Mouse (Mus musculus) stomach, embryonic 14.5 days (tissue): ENCODE data around the gene Prelid3b. TPM values are rescaled to one million over a fixed set of nuclear protein-coding genes. Genes with fewer than 3 reads are reported as not detected.
A peak's percentile ranks its signal among the peaks of the same experiment; 100 is the strongest.

Source experiments
- ATAC-seq: fragments of 200-750 bp; cut with Nextera tagmentation; 2 replicates; pipeline ENCODE4 v1.8.0; 2017; ENCODE audit warnings: low read depth, moderate TSS enrichment; ENCODE audit not compliant: insufficient number of reproducible peaks, insufficient read depth, low FRiP score
- H3K27ac ChIP-seq: fragments of 300-500 bp; sonication (generic); 2 replicates; pipeline ENCODE4 v1.5.1; 2014; ENCODE audit warnings: mild to moderate bottlenecking, low read length, moderate library complexity, mixed read lengths
- H3K27me3 ChIP-seq: fragments of 300-500 bp; sonication (generic); 2 replicates; pipeline ENCODE4 v1.6.1; 2014; ENCODE audit warnings: low read length, control low read depth, mixed read lengths; ENCODE audit not compliant: control insufficient read depth, insufficient read depth
- H3K36me3 ChIP-seq: fragments of 300-500 bp; sonication (generic); 2 replicates; pipeline ENCODE4 v1.6.1; 2014; ENCODE audit warnings: mild to moderate bottlenecking, control low read depth, low read length, moderate library complexity, mixed read lengths; ENCODE audit not compliant: control insufficient read depth, insufficient read depth
- H3K4me1 ChIP-seq: fragments of 300-500 bp; sonication (generic); 2 replicates; pipeline ENCODE4 v1.6.1; 2014; ENCODE audit warnings: low read length, control low read depth, mixed read lengths; ENCODE audit not compliant: control insufficient read depth, insufficient read depth
- H3K4me2 ChIP-seq: fragments of 300-500 bp; sonication (generic); replicated peaks from 2 replicates; pipeline ENCODE4 v1.6.1; 2014; ENCODE audit warnings: low read depth, low read length, control low read depth
- H3K4me3 ChIP-seq: fragments of 300-500 bp; sonication (generic); 2 replicates; pipeline ENCODE4 v1.5.1; 2014; ENCODE audit warnings: low read depth, low read length, control low read depth
- H3K9ac ChIP-seq: fragments of 300-500 bp; sonication (generic); replicated peaks from 2 replicates; pipeline ENCODE4 v1.6.1; 2014; ENCODE audit warnings: low read depth, mild to moderate bottlenecking, control low read depth, low read length, moderate library complexity, mixed read lengths
- H3K9me3 ChIP-seq: fragments of 300-500 bp; sonication (generic); 2 replicates; pipeline ENCODE4 v1.6.1; 2016; ENCODE audit warnings: low read depth, low read length, control low read depth; ENCODE audit not compliant: control insufficient read depth
- WGBS: fragments of 180-500 bp; shearing (Covaris S2); extraction: QIAGEN DNeasy Blood & Tissue Kit; methylation state at CpG from one replicate; pipeline ENCODE4 v1.1.7; 2014; 5-methylcytosine and 5-hydroxymethylcytosine counted together
- polyA plus RNA-seq: library from polyadenylated mRNA; unstranded; fragments of >200 nt; fragmentation: Nextera tagmentation; extraction: Ambion mirVana; gene quantifications from 2 replicates; pipeline ENCODE4 v1.2.1, GENCODE M21; 2014

Gene Prelid3b
- polyA plus RNA-seq, 1 experiment from 2014 or later = 99.9 TPM

DNA sequence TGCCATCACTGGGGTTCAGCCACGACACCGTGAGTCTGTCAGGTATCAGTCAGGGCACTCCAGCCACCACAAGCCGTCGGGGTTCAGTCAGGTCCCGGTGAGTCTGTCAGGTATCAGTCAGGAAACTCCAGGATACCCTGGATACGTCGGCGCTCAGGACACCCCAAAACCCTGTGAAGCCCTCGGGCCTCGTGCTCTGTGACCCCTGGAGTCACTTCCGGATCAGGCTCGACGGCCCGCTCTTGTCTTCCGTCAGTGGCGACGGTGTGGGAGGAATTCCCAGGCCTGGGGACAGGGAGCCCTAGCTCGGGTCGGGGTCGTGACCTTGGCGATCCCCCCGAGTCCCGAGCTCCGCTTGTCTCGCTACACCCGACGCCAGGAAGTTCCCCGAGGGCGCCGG, 474 bp downstream of the Prelid3b start:
- Histone ChIP-seq H3K4me3 (peak overlapping the region; percentile 68), H3K4me1 (peaks cover 14% of the 10 kb centered on the region; the same call in 1 of the 2 replicates), H3K9ac (peak overlapping the region; percentile 81), H3K36me3 (peaks cover 12% of the 10 kb centered on the region), H3K27me3 (no peaks in the 10 kb centered on the region), H3K27ac (no peak overlapping the region), H3K4me2 (peak overlapping the region; percentile 73), H3K9me3 (no peaks in the 10 kb centered on the region)
- no peak; the same call in 1 of the 2 replicates for ATAC-seq
- WGBS = 7% methylated on average over 30 of the region's 30 CpGs

DNA sequence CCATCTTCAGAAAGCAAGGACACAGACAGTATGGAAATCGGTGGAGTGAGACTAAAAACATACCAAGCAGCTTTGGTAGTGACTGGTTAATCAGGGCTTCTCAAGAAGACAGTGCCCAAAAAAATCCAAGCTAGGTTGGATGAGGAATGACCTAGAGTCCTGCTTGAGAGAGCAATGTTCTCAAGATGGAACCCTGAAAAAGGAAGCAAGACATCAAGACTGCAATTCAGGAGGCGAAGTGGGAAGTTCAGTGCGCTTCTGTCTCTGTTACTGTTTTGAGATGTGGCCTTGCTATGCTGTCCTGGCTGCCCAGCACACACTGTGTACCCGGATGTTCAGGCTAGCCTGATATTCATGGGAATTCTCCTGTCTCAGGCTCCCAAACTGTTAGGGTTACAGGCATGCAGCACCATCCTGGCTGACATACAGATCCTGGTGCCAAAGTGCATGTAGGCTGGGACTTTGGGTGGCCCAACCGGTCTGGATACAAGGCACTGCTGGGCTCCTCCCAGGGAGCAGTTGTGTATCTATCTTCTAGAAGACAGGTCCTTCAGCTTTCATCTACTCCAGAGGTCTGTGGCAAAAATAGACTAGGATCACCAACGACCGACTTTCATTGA, 2.0 kb downstream of the Prelid3b start:
- no peaks in the 10 kb centered on the region for H3K27me3 ChIP-seq
- no peak overlapping the region for H3K27ac ChIP-seq
- H3K4me1 ChIP-seq = peaks cover 14% of the 10 kb centered on the region; the same call in 1 of the 2 replicates
- WGBS = 88% methylated on average over 7 of the region's 7 CpGs
- peaks cover 16% of the 10 kb centered on the region for H3K36me3 ChIP-seq
- no peaks in the 10 kb centered on the region for H3K9me3 ChIP-seq
- no peak overlapping the region for H3K9ac ChIP-seq
- H3K4me2 ChIP-seq = no peak overlapping the region
- H3K4me3 ChIP-seq = no peak overlapping the region
- ATAC-seq = no peak

DNA sequence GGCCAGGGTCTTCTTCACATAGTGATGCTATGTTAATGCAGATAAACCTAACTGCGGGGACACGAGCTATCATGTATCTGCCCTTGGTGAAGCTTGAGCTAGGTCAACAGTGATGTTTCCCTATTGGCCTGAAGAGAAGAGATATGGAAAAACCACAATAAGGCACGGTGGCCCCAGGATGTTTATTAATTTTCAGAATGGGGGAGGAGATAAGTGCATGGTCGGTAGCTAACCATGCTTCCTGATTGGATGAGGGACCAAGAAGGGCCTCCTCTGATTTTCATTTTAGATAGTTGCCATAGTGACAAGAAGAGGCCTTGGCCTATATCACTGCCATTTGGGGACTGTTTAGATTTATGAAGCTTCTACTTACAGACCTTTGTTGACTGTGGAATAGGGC, 2.5 kb downstream of the Prelid3b start:
- H3K9ac ChIP-seq = no peak overlapping the region
- no peak overlapping the region for H3K4me3 ChIP-seq
- H3K9me3 ChIP-seq = no peaks in the 10 kb centered on the region
- no peak overlapping the region for H3K4me2 ChIP-seq
- H3K27ac ChIP-seq = no peak overlapping the region
- WGBS = 68% methylated on average over 4 of the region's 4 CpGs
- no peak for ATAC-seq
- H3K4me1 ChIP-seq = peaks cover 14% of the 10 kb centered on the region; the same call in 1 of the 2 replicates
- H3K36me3 ChIP-seq = peaks cover 17% of the 10 kb centered on the region
- no peaks in the 10 kb centered on the region for H3K27me3 ChIP-seq

DNA sequence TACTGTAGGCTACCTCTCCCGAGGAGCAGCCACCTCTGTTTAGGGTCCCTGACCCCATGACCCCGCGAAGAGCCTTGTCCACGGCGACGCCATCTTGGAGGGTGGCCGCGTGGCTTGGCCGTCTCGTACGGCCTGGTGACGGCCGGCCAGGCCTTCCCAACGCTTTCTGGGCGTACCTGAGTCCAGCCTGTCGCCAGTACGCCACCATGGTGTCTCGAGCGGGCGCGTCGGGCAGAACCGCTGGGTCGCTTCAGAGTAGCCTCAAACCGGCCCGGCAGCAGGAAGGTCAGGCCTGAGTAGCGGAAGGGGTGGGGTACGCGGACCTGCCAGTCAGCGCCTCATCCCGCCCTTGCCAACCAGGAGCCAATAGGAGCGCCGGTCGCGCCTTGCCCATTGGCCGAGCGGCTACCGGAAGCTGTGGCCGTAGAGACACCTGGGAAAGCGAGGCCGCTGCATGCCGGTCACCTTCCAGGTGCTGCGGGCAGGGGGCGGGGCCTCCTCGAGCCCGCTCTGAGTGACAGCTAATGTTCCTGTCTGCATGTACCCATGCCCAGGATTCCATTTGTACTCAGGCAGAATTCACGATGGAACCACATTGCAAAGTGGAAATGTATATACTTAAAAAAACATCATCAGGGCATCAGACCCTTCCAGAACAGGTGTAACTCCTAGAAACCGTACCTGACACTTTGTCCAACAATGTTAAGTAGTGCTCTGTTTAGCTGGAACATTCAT, 8.9 kb downstream of the Prelid3b start, which contains the start of gene Atp5e:
Gene Atp5e (minus strand): TSS at position 317 of the 735 bp plus-strand sequence.
- Histone ChIP-seq H3K4me1 (no peaks in the 10 kb centered on the region), H3K9ac (peak within 1 kb of the TSS; percentile 47), H3K9me3 (no peaks in the 10 kb centered on the region), H3K27me3 (no peaks in the 10 kb centered on the region), H3K36me3 (peaks cover 37% of the 10 kb centered on the region), H3K27ac (peak within 1 kb of the TSS; percentile 59; the same call in 1 of the 2 replicates), H3K4me3 (peak within 1 kb of the TSS; percentile 55), H3K4me2 (peak within 1 kb of the TSS; percentile 92)
- WGBS = 2% methylated on average over 48 of the region's 48 CpGs
- peak; percentile 99 for ATAC-seq

DNA sequence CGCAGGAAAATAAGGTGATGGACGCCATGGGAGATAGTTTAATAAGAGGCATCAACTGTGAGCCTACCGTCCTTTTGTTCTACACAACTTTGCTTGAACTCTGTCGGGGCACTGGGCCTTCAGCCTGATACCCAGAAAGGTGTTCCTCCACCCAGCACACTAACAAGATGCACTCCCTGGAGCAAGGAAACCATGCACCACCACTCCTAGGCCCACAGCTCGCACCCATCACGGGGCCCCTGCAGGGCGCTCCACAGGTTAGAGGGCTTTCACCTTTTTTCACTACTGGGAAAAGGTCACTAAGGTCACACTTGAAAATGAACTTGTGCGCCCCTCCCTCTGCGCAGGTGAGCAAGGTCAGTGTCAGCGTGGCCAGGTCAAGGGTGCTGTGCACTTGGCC, 9.5 kb downstream of the Prelid3b start:
- no peaks in the 10 kb centered on the region for H3K4me1 ChIP-seq
- peak overlapping the region; percentile 59; the same call in 1 of the 2 replicates for H3K27ac ChIP-seq
- no peaks in the 10 kb centered on the region for H3K27me3 ChIP-seq
- H3K4me2 ChIP-seq = peak overlapping the region; percentile 92
- 0 out of 2 replicates have a peak, but pooled peaks have one; percentile 6 for ATAC-seq
- H3K4me3 ChIP-seq = peak overlapping the region; percentile 55
- 30% methylated on average over 10 of the region's 10 CpGs for WGBS
- peaks cover 33% of the 10 kb centered on the region for H3K36me3 ChIP-seq
- H3K9ac ChIP-seq = peak overlapping the region; percentile 47
- no peaks in the 10 kb centered on the region for H3K9me3 ChIP-seq

DNA sequence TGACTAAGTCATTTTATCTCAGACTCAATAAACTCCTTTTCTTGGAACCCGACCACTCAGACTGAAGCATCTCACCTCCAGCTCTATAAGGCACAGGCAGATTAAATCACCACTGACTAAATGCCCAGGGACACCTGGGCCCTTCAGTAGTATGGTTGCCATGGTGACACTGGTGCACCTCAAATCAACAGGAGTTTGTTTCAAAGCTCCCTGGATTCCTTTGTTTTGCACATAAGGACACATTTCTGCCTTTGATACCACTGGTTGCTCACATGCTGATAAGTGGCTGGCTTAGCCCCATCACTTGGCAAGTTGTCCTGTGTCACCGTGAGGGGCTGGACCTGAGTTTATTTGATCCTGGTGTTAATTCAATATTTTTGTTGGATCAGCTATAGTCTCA, 13.5 kb downstream of the Prelid3b start:
- Histone ChIP-seq H3K4me3 (no peak overlapping the region), H3K36me3 (peaks cover 21% of the 10 kb centered on the region), H3K9ac (no peak overlapping the region), H3K4me2 (no peak overlapping the region), H3K9me3 (no peaks in the 10 kb centered on the region), H3K4me1 (no peaks in the 10 kb centered on the region), H3K27ac (no peak overlapping the region), H3K27me3 (no peaks in the 10 kb centered on the region)
- 62% methylated on average over 2 of the region's 2 CpGs for WGBS
- no peak for ATAC-seq

DNA sequence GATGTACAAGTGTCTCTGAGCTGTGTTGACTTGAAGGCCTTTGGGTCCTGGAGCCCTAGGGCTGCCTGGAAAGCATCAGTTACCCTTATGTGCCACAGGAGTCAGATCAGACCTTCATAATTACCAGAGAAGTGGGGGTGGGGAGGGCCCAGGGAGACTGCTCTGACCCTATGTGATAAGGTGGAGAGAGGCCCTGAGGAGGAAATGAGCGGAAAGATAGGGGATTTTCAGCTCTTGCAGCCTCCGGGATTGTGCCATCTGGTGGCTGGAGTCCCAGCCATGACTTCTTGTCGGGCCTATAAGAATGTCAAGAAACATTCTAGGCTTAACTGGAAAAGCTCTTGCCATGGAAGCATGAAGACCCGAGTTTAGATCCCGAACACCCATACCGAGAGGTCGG, 19.2 kb downstream of the Prelid3b start:
- 73% methylated on average over 7 of the region's 7 CpGs for WGBS
- Histone ChIP-seq H3K4me2 (no peak overlapping the region), H3K27ac (no peak overlapping the region), H3K36me3 (no peaks in the 10 kb centered on the region), H3K27me3 (no peaks in the 10 kb centered on the region), H3K9ac (no peak overlapping the region), H3K9me3 (no peaks in the 10 kb centered on the region), H3K4me3 (no peak overlapping the region), H3K4me1 (no peaks in the 10 kb centered on the region)
- ATAC-seq = peak; percentile 67; the same call in 1 of the 2 replicates

DNA sequence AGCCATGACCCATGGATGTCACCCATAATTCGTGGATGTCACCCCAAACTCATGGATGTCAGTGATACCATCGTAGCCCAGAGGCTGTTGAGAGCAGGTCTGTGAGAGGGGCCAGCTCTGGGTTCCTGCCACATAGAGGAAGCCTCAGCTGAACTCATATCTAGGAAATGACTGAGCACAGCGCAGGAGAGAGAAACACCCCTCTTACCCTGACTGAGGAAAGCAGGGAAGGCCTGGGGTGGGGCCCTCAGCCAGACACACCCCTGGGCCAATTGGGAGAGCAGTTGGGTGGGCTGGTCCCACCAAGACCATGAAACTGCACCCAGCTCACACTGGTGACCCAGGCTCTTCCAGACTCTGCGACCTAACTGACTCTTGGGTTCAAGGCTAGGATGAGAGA, 22.5 kb downstream of the Prelid3b start, which contains the start of gene Tubb1:
Gene Tubb1 (plus strand): TSS at position 343 of the 400 bp plus-strand sequence.
- no peak within 1 kb of the TSS for H3K27ac ChIP-seq
- H3K4me1 ChIP-seq = no peaks in the 10 kb centered on the region
- H3K36me3 ChIP-seq = no peaks in the 10 kb centered on the region
- ATAC-seq = no peak
- no peaks in the 10 kb centered on the region for H3K9me3 ChIP-seq
- no peaks in the 10 kb centered on the region for H3K27me3 ChIP-seq
- WGBS = 70% methylated on average over 4 of the region's 4 CpGs
- no peak within 1 kb of the TSS for H3K9ac ChIP-seq
- no peak within 1 kb of the TSS for H3K4me2 ChIP-seq
- no peak within 1 kb of the TSS for H3K4me3 ChIP-seq
